Mouse (Mus musculus) liver, adult 2 months (tissue): ENCODE data around the gene Fam76b.
"Not testable (repeated sequence)": the region's sequence is repeated elsewhere in the genome, so short reads cannot be mapped to it uniquely, and the experiment has no call there.

Experiments used
- CTCF ChIP-seq: fragments of 200-500 bp; IDR thresholded peaks from 2 replicates; pipeline ENCODE4 v1.5.1; 2011; ENCODE audit warnings: low read depth, low read length, control low read depth
- POLR2A ChIP-seq: fragments of 200-500 bp; IDR thresholded peaks from 2 replicates; pipeline ENCODE4 v1.6.1; 2011; ENCODE audit warnings: low read length, control low read depth; ENCODE audit not compliant: insufficient read depth; ENCODE audit errors: extremely low read depth

DNA sequence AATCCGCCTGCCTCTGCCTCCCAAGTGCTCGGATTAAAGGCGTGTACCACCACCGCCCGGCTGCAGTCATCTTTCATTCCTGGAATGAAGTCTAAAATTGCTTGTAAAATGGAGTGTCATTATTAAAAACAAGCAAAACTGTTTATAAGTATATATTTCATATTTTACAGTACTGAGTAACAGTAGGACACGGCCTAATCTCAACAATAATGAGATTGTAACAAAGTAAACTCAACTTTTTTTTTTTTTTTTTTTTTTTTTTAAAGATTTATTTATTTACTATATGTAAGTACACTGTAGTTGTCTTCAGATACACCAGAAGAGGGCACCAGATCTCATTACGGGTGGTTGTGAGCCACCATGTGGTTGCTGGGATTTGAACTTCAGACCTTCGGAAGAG, 36.7 kb upstream of the Fam76b start:
- TF ChIP-seq POLR2A, CTCF: not testable (repeated sequence)
